Mouse (Mus musculus) layer of hippocampus, adult 11-12 months (tissue): ENCODE measurements around the gene Tmcc2.
A peak's percentile ranks its signal among the peaks of the same experiment; 100 is the strongest.

Experiments
- DNase-seq: peaks from one replicate; pipeline ENCODE4 v3.0.0; 2022; ENCODE audit warnings: low spot score

Tmcc2 gene

GRCm38 (mm10) chr1:132390691-132391579 is at the start of gene Tmcc2:
TSS of gene Tmcc2 (minus strand) at chr1:132391281.
- peak; percentile 45 for DNase-seq

GRCm38 (mm10) chr1:132437389-132437788 is 46.3 kb upstream of the Tmcc2 start:
- DNase-seq, result no peak

GRCm38 (mm10) chr1:132436960-132437359 is 45.9 kb upstream of the Tmcc2 start:
- no peak for DNase-seq

- no peak for DNase-seq
These were observed 45.4 kb upstream of the Tmcc2 start for GRCm38 (mm10) chr1:132436320-132436958.

- no peak for DNase-seq
These were observed 43.0 kb upstream of the Tmcc2 start for GRCm38 (mm10) chr1:132434032-132434431.

GRCm38 (mm10) chr1:132433349-132433748 is 42.3 kb upstream of the Tmcc2 start:
- DNase-seq, result no peak

- peak; percentile 43 for DNase-seq
These were observed 40.6 kb upstream of the Tmcc2 start for GRCm38 (mm10) chr1:132431716-132432115.

GRCm38 (mm10) chr1:132430818-132431217 is 39.7 kb upstream of the Tmcc2 start:
- peak; percentile 52 for DNase-seq

GRCm38 (mm10) chr1:132425600-132425999 is 34.5 kb upstream of the Tmcc2 start:
- no peak for DNase-seq

GRCm38 (mm10) chr1:132422912-132423696 is 32.0 kb upstream of the Tmcc2 start:
- no peak for DNase-seq

GRCm38 (mm10) chr1:132420662-132421061 is 29.6 kb upstream of the Tmcc2 start:
- no peak for DNase-seq

- no peak for DNase-seq
These were observed 29.1 kb upstream of the Tmcc2 start for GRCm38 (mm10) chr1:132420206-132420605.

- DNase-seq, result peak; percentile 93
These were observed 26.5 kb upstream of the Tmcc2 start, which contains the start of gene Dstyk for GRCm38 (mm10) chr1:132417319-132418251. TSS of gene Dstyk (plus strand) at chr1:132417555.

GRCm38 (mm10) chr1:132416943-132417290 is 25.8 kb upstream of the Tmcc2 start:
- no peak for DNase-seq

- no peak for DNase-seq
These were observed 25.3 kb upstream of the Tmcc2 start for GRCm38 (mm10) chr1:132416244-132416942.

- no peak for DNase-seq
These were observed 19.6 kb upstream of the Tmcc2 start for GRCm38 (mm10) chr1:132410657-132411056.

- DNase-seq, result no peak
These were observed 10.8 kb upstream of the Tmcc2 start for GRCm38 (mm10) chr1:132401843-132402242.

GRCm38 (mm10) chr1:132400538-132400937 is 9.5 kb upstream of the Tmcc2 start:
- DNase-seq, result no peak

- no peak for DNase-seq
These were observed 5.6 kb upstream of the Tmcc2 start for GRCm38 (mm10) chr1:132396705-132397104.

GRCm38 (mm10) chr1:132392872-132393271 is 1.8 kb upstream of the Tmcc2 start:
- no peak for DNase-seq

GRCm38 (mm10) chr1:132391580-132392022 is 520 bp upstream of the Tmcc2 start:
- DNase-seq, result peak; percentile 74
